Mouse (Mus musculus) stomach, postnatal 0 days (tissue): ENCODE data around the gene Ctnnbl1. TPM values are rescaled to one million over a fixed set of nuclear protein-coding genes. Genes with fewer than 3 reads are reported as not detected.

Experiments used
- ATAC-seq: fragments of 200-750 bp; cut with Nextera tagmentation; 2 replicates; pipeline ENCODE4 v1.8.0; 2017; ENCODE audit not compliant: low FRiP score, low TSS enrichment
- DNase-seq: peaks from one replicate; pipeline ENCODE4 v3.0.0-alpha.2; 2016; ENCODE audit warnings: low spot score
- H3K27ac ChIP-seq: fragments of 300-500 bp; sonication (generic); replicated peaks from 2 replicates; pipeline ENCODE4 v1.5.1; 2014; ENCODE audit warnings: mild to moderate bottlenecking, control low read depth
- H3K27me3 ChIP-seq: fragments of 300-500 bp; sonication (generic); 2 replicates; pipeline ENCODE4 v1.6.1; 2014; ENCODE audit warnings: low read length; ENCODE audit not compliant: control insufficient read depth, insufficient read depth
- H3K36me3 ChIP-seq: fragments of 300-500 bp; sonication (generic); 2 replicates; pipeline ENCODE4 v1.6.1; 2014; ENCODE audit warnings: low read length, mixed read lengths; ENCODE audit not compliant: control insufficient read depth, insufficient read depth
- H3K4me1 ChIP-seq: fragments of 300-500 bp; sonication (generic); replicated peaks from 2 replicates; pipeline ENCODE4 v1.6.1; 2014; ENCODE audit warnings: antibody characterized with exemption; ENCODE audit not compliant: control insufficient read depth, insufficient read depth
- H3K4me2 ChIP-seq: fragments of 300-500 bp; sonication (generic); replicated peaks from 2 replicates; pipeline ENCODE4 v1.6.1; 2014; ENCODE audit warnings: low read depth, mild to moderate bottlenecking, control low read depth, moderate library complexity
- H3K4me3 ChIP-seq: fragments of 300-500 bp; sonication (generic); 2 replicates; pipeline ENCODE4 v1.5.1; 2014; ENCODE audit warnings: low read depth, low read length, control low read depth
- H3K9ac ChIP-seq: fragments of 300-500 bp; sonication (generic); 2 replicates; pipeline ENCODE4 v1.6.1; 2014; ENCODE audit warnings: mild to moderate bottlenecking, low read length, control low read depth, mixed read lengths
- H3K9me3 ChIP-seq: fragments of 300-500 bp; sonication (generic); 2 replicates; pipeline ENCODE4 v1.6.1; 2016; ENCODE audit warnings: low read length; ENCODE audit not compliant: control insufficient read depth
- CTCF ChIP-seq: IDR thresholded peaks from 2 replicates; pipeline ENCODE4 v1.5.1; 2016; ENCODE audit warnings: antibody characterized with exemption, low read depth, mild to moderate bottlenecking, moderate library complexity
- EP300 ChIP-seq: optimal IDR thresholded peaks from 2 replicates; pipeline ENCODE3; 2016; ENCODE audit warnings: antibody characterized with exemption
- WGBS: fragments of 180-500 bp; shearing (Covaris S2); extraction: QIAGEN DNeasy Blood & Tissue Kit; methylation state at CpG from one replicate; pipeline ENCODE4 v1.1.7; 2014; 5-methylcytosine and 5-hydroxymethylcytosine counted together
- polyA plus RNA-seq: library from polyadenylated mRNA; unstranded; fragments of >200 nt; fragmentation: Nextera tagmentation; extraction: Ambion mirVana; gene quantifications from 2 replicates; pipeline ENCODE4 v1.2.1, GENCODE M21; 2015

Ctnnbl1 gene
- polyA plus RNA-seq, 1 experiment from 2014 or later = 23.9 TPM

GRCm38 (mm10) chr2:157715586-157716191, 21.5 kb upstream of the Ctnnbl1 start:
- TF ChIP-seq EP300 = no peak
- no peak for TF ChIP-seq CTCF
- Histone ChIP-seq H3K27me3 (no peaks in the 10 kb centered on the region), H3K36me3 (no peaks in the 10 kb centered on the region), H3K9me3 (no peaks in the 10 kb centered on the region), H3K9ac (no peak overlapping the region), H3K4me3 (no peak overlapping the region), H3K27ac (no peak overlapping the region), H3K4me1 (no peaks in the 10 kb centered on the region), H3K4me2 (no peak overlapping the region)
- ATAC-seq = peak; percentile 42; the same call in 1 of the 2 replicates
- DNase-seq = no peak
- 10% methylated on average over 12 of the region's 12 CpGs for WGBS

GRCm38 (mm10) chr2:157718441-157718840, 18.8 kb upstream of the Ctnnbl1 start:
- 54% methylated on average over 4 of the region's 4 CpGs for WGBS
- Histone ChIP-seq H3K9me3 (no peaks in the 10 kb centered on the region), H3K36me3 (no peaks in the 10 kb centered on the region), H3K9ac (no peak overlapping the region), H3K4me3 (no peak overlapping the region), H3K4me2 (no peak overlapping the region), H3K4me1 (no peaks in the 10 kb centered on the region), H3K27ac (no peak overlapping the region), H3K27me3 (no peaks in the 10 kb centered on the region)
- ATAC-seq (no peak), DNase-seq (no peak)
- TF ChIP-seq EP300 (no peak), CTCF (no peak)

DNA sequence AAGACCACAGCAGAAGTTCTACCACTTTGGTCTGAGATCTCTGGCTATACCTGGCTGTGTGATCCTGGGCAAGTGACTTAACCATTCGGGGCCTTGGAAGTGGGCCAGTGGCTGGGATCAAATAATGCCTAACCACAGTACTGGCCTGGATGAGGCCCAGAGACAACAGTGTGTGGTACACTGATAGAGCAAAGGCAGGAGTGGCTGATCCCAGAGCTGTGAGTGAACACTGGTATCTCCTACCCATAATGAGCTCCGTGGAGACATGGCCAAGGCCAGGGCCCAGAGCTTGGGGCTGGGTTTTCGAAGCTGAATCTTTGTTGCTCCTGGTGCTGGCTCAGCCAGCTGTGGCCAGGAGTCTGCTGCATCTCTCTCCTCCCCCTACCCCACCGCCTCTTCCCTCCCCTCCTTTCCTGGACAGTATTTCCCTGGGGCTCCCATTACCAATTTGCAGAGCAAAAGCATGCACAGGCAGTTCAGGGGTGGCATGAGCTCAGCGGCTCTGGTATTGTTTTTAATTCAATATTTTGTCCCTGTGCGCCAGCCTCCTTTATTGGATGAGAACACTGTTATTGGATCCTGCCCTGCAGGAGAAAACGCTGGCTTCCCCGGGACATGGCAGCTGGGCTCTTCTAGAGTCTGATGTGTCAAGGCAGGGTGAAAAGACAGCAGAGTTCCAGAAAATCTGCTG, 13.2 kb upstream of the Ctnnbl1 start:
- DNase-seq (no peak), ATAC-seq (0 out of 2 replicates have a peak, but pooled peaks have one; percentile 21)
- Histone ChIP-seq H3K27me3 (no peaks in the 10 kb centered on the region), H3K36me3 (no peaks in the 10 kb centered on the region), H3K9ac (no peak overlapping the region), H3K9me3 (no peaks in the 10 kb centered on the region), H3K27ac (no peak overlapping the region), H3K4me1 (no peaks in the 10 kb centered on the region), H3K4me2 (no peak overlapping the region), H3K4me3 (no peak overlapping the region)
- TF ChIP-seq CTCF (no peak), EP300 (no peak)
- WGBS = 53% methylated on average over 8 of the region's 8 CpGs

DNA sequence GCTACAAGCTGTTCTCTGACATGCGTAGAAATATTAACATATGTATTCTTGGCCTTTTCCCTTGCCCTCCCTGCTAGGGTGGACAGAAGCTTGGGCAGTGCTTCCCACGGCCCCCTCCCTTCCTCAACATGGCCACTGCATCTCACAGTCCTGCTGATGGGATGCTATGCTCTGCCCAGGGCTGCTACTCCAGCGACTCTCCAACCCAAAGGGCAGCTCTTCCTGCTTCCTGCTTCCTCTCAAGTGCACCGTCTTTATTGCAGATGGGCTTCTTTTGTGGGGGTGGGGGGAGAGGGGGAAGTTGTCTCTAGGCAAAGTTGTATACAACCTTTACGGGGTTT, 12.7 kb upstream of the Ctnnbl1 start:
- Histone ChIP-seq H3K9ac (no peak overlapping the region), H3K27ac (no peak overlapping the region), H3K4me2 (no peak overlapping the region), H3K27me3 (no peaks in the 10 kb centered on the region), H3K36me3 (no peaks in the 10 kb centered on the region), H3K4me3 (no peak overlapping the region), H3K4me1 (no peaks in the 10 kb centered on the region), H3K9me3 (no peaks in the 10 kb centered on the region)
- 49% methylated on average over 5 of the region's 5 CpGs for WGBS
- ATAC-seq = no peak
- DNase-seq = no peak
- no peak for TF ChIP-seq EP300
- no peak for TF ChIP-seq CTCF

DNA sequence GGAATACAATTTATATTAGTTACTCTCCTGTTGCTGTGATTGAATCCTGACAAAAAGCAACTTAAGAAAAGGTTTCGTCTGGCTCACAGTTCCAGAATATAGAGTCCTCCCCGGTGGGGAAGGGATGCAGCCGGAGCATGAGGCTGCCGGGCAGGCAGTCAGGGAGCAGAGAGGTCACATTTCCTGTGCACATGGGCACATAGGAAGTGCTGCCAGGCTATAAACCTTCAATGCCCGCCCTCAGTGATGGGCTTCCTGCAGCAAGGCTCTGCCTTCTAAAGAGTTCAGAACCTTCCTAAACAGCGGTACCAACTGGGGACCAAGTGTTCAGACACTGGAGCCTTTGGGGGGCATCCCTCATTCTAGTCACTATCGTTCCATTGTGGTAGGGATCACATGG, 7.4 kb downstream of the Ctnnbl1 start:
- DNase-seq = no peak
- H3K4me2 ChIP-seq = no peak overlapping the region

GRCm38 (mm10) chr2:157745735-157746134, 8.5 kb downstream of the Ctnnbl1 start:
- Histone ChIP-seq H3K36me3 (no peaks in the 10 kb centered on the region), H3K27me3 (no peaks in the 10 kb centered on the region), H3K9me3 (no peaks in the 10 kb centered on the region), H3K4me1 (peaks cover 3% of the 10 kb centered on the region; the same call in 1 of the 2 replicates), H3K27ac (no peak overlapping the region), H3K9ac (no peak overlapping the region), H3K4me3 (no peak overlapping the region), H3K4me2 (no peak overlapping the region)
- DNase-seq = no peak
- WGBS = 97% methylated on average over 4 of the region's 4 CpGs
- TF ChIP-seq EP300 (no peak), CTCF (peak; percentile 47)
- ATAC-seq = no peak

More for the DNA sequence above, 7.4 kb downstream of the Ctnnbl1 start:
- Histone ChIP-seq H3K36me3 (no peaks in the 10 kb centered on the region), H3K4me1 (no peaks in the 10 kb centered on the region), H3K9ac (no peak overlapping the region), H3K4me3 (no peak overlapping the region), H3K9me3 (no peaks in the 10 kb centered on the region), H3K27ac (no peak overlapping the region), H3K27me3 (no peaks in the 10 kb centered on the region)
- no peak for TF ChIP-seq EP300
- TF ChIP-seq CTCF = no peak
- no peak for ATAC-seq
- WGBS = 76% methylated on average over 7 of the region's 7 CpGs
